Mouse (Mus musculus) c-Kit-negative CD71-positive TER-119-positive erythroid progenitor cells, embryonic 14.5 days (primary cell): ENCODE results near the gene Ppp1cc.

ENCODE experiments used
- DNase-seq: peaks from one replicate; pipeline ENCODE4 v3.0.0-alpha.2; 2013; ENCODE audit warnings: low read depth, low spot score

Gene Ppp1cc

GRCm38 (mm10) chr5:122157827-122158381 lies at the start of gene Ppp1cc:
TSS of gene Ppp1cc (plus strand) at chr5:122158278.
- DNase-seq, result peak; percentile 82

DNA sequence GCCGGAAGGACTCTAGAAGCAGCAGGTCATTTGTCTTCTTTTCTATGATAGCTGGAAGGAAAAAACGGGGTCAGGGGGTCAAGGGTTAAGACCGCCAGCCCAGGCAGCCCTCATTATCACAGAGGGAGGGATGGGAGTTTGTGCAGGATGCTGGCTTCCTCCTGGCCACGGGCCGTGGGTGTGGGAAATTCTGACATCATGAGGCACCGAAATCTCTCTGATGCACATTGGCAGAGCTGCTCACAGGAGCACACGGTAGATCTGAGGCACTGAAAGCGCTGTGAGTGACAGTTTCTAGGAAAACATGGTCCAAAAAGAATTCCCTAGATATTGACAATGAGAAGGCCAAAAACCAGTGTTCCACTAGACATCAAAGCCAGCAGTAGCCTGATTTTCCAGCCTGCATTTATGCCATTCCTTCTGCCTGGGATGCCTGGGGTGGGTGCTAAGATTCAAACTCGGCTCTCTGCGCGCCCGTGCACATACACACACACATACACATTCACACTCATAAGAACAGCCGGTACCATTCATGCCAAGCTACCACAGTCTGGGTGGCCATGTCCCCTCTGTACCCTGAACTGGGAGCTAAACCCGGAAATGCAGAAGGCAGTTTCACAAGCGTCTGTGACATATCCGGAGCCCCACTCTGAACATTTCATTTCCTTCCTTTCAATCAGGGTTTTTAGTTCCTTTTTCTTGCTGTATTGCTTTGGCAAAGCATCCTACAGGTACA lies 48.6 kb upstream of the Ppp1cc start:
- DNase-seq, result no peak

DNA sequence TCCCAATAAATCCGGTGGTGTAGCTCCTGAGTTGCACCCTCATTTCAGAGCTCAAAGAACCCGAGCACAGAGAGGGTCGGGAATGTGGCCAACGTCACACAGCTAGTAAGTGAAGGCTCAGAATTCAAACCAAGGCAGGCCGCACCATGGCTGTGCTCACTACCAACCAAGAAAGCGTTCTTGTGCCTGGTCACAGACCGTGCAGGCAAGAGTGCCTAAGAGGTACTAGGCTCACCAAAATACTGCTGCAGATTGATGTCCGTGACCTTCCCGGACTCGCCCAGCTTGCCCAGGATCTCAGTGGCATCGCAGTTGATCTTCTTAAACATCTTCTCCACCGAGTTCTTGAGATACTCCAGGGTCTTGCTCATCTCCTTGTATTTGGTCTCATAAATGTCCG lies 47.5 kb upstream of the Ppp1cc start:
- no peak for DNase-seq

- DNase-seq, result no peak
These were observed 46.8 kb upstream of the Ppp1cc start for GRCm38 (mm10) chr5:122111091-122111932.

GRCm38 (mm10) chr5:122111933-122112248 lies 46.2 kb upstream of the Ppp1cc start:
- DNase-seq, result no peak

DNA sequence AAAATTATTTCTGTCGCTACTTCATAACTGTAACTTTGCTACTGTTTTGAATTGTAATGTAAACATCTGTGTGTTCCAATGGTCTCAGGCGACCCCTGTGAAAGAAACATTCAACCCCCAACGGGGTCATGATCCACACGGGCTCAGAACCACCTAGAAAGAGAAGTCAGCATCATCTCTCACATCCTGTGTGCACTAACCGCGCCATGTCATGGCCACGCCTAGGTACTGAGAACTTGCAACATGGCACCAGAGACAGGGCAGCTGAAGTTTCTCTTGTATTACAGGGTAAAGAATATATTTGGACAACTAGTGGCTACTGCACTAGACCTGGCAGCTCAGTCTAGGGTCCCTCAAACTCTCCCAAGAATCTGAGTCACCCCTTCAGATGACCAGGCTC lies 44.6 kb upstream of the Ppp1cc start:
- no peak for DNase-seq

DNA sequence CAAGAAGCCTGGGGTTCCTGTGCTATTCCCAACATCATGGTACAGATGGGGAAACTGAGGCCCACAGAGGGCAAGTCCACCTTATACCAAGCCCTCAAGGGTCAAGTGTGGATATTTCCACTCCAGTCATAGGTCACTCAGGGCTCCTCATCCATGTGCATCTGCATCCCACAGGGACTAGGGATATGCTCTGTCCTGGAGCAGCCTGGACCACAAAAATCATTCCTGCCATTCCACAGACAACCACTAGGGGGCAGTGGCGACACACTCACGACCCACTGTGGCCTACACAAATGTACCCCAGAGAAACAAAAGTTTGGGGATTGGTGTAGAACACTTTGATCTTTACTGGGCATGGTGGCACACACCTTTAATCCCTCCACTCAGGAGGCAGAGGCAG lies 43.9 kb upstream of the Ppp1cc start:
- no peak for DNase-seq

GRCm38 (mm10) chr5:122115266-122115763 lies 42.8 kb upstream of the Ppp1cc start:
- DNase-seq, result no peak

DNA sequence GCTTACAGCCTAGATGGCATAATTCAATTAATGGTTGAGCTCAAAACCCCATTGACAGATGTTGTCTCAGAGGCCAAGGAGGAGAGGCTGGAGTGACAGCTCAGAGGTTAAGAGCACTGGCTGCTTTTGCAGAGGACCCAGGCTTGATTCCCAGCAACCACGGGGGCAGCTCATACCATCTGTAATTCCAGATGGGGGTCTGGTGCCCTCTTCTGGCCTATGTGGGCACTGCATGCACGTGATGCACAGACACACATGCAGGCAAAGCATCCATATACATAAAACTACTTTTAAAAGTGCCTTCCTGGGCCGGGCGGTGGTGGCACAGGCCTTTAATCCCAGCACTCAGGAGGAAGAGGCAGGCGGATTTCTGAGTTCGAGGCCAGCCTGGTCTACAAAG lies 41.8 kb upstream of the Ppp1cc start:
- DNase-seq, result no peak

DNA sequence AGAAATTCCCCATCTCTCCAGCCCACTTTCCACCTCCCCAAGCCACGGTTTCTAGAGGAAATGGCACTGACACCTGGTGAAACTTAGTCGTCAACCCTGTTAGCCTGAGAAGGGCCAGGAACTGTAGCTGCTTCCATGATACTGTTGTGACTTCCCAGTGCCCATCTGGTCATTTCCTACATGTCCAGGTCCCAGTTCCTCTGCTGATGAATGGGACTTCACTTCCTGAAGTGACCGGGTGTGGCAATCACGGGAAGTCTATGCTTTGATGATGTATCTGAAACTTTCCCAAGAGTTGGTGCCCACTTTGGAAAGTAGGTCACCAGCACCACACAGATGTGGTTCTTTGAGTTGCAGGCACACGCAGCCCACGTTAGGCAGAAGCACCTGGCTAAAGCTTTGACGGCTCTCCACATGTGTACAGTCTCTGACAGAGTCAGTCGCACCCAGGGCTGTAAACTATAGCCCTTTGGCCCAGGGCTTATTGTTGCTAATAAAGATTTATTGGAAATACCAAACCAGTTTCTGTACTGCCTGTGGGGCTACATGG lies 32.8 kb upstream of the Ppp1cc start:
- no peak for DNase-seq

DNA sequence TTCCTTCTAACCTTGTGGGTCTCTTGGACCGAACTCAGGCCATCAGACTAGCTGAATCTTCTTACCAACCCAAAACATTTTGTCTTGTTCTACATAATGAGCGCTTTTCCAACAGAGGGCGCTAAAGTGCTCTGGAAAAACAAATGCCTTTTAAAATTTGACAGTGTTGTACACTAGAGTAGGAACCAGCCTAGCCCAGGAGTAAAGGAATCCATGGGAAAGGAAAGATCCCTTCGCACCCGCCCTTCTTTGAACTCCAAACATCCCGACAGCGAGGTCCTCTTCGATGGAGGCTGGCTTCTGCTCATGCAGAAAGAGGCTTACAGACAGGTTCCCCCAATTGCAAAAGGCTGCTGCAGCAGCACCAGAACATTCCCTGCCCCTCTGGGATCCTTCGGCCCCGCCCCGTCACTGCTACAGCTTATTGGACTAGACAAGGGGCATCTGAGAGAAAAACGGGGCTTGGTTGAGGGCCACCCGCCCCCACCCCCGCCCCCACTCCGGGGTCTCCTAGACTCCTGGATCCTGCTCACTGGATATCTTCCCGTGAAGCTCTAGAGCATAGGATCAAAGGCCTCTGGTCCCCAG lies 28.9 kb upstream of the Ppp1cc start:
- no peak for DNase-seq

DNA sequence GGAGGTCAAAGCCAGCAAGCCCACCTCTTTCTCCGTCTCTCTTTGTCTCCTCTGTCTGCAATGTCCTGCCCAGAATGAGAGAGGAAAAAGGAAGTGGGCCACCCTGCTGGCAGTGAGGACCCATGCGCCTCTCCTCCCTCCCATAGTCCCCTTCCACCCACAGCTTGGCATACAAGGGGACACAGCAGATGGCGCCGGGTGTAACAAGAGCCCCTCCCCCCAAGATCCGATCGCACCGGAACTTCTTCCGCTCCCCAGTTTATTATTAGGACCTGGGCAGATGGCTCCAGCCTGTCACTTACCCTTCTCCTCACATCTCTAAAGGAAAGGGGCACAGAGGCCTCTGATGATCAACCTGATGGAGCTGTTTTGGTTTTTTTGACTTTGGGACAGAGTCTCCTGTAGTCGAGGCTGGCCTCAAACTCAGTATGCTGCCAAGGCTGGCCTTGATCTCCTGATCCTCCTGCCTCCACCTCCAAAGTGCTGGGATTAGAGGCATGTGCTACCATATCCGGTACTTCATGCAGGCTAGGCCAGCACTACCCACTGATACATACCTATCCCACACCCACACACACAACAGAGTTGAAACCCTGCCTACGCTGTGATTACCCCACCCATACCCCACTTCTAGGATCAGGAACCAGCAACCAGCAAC lies 27.6 kb upstream of the Ppp1cc start:
- DNase-seq, result no peak

- peak; percentile 82 for DNase-seq
These were observed 26.7 kb upstream of the Ppp1cc start for GRCm38 (mm10) chr5:122131076-122132051.

- DNase-seq, result no peak
These were observed 25.7 kb upstream of the Ppp1cc start for GRCm38 (mm10) chr5:122132167-122133049.

- DNase-seq, result no peak
These were observed 25.1 kb upstream of the Ppp1cc start for GRCm38 (mm10) chr5:122133050-122133389.

- no peak for DNase-seq
These were observed 23.4 kb upstream of the Ppp1cc start for GRCm38 (mm10) chr5:122134395-122135289.

DNA sequence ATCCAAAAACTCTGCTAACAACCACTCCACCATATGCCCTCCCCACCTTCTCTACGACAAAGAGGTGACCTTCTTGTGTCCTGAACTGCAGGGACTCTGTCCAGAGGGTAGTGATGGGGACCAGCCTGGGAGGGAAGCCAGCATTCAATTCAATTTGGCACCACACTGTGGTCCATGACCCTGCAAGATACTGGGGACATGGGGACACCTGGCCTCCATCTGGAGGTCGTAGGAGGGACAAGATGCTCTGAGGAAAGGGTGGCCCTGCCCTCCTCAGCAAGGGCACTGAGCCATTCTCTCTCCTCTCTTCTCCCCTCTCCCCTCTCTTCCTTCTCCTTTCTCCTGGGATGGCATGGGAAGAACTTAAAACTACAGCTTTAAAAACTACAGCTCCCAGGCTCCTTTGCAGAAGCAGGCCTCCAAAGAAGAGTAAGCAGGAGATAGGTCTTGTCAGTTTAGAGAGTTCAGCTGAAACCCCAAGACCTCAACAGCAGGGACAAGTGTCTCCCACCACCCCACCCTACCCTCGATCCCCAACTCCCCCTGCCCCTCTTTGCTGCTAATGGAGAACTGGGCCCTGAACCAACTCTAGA lies 22.7 kb upstream of the Ppp1cc start:
- DNase-seq, result no peak
